22 mouse cellular contexts compared by ENCODE assay signal in genomic region chr5:73874770-73875169, GRCm38 (mm10).
"Had no signal": no experiment of that assay in that cellular context is flagged by ENCODE, and none has a peak within 500 bp of the region (broad histone marks: within the 10 kb centered on the region; RNA-seq: fewer than 3 reads in every experiment).

No protein-coding gene starts in this region.

- H3K4me2 ChIP-seq: limb, embryonic 13.5 days; liver, embryonic 12.5 days; liver, embryonic 15.5 days; lung, embryonic 15.5 days; midbrain, embryonic 13.5 days; neural tube, embryonic 13.5 days had no signal

- ATAC-seq: liver, embryonic 12.5 days; midbrain, embryonic 13.5 days; midbrain, embryonic 16.5 days had no signal

- H3K9ac ChIP-seq: limb, embryonic 13.5 days; liver, embryonic 12.5 days; liver, embryonic 15.5 days; lung, embryonic 15.5 days; midbrain, embryonic 13.5 days; neural tube, embryonic 13.5 days had no signal

- H3K27ac ChIP-seq: kidney, postnatal 0 days; limb, embryonic 10.5 days; limb, embryonic 13.5 days; liver, embryonic 12.5 days; liver, embryonic 15.5 days; lung, embryonic 15.5 days; midbrain, embryonic 10.5 days; midbrain, embryonic 13.5 days; neural tube, embryonic 13.5 days; stomach, postnatal 0 days had no signal

- H3K4me1 ChIP-seq: limb, embryonic 10.5 days; limb, embryonic 13.5 days; liver, embryonic 12.5 days; liver, embryonic 15.5 days; megakaryocyte, embryonic 14.5 days; midbrain, embryonic 10.5 days; midbrain, embryonic 13.5 days; neural tube, embryonic 13.5 days had no signal

- H3K9me3 ChIP-seq: limb, embryonic 10.5 days; liver, embryonic 12.5 days; liver, embryonic 15.5 days; lung, embryonic 15.5 days; megakaryocyte, embryonic 14.5 days; midbrain, embryonic 10.5 days; midbrain, embryonic 13.5 days; neural tube, embryonic 13.5 days had no signal

- DNase-seq: kidney, postnatal 25 days; layer of hippocampus, postnatal 36 days; liver; lung, adult 18-20 months; lung, postnatal 10 days; lung, postnatal 36 days; retina, postnatal 1 day; right cerebral cortex, postnatal 4 days; thymus, postnatal 25 days had no signal

- H3K4me3 ChIP-seq: limb, embryonic 10.5 days; limb, embryonic 13.5 days; liver, embryonic 12.5 days; liver, embryonic 15.5 days; lung, embryonic 15.5 days; megakaryocyte, embryonic 14.5 days; midbrain, embryonic 10.5 days; midbrain, embryonic 13.5 days; myocyte; neural tube, embryonic 13.5 days had no signal

- H3K27me3 ChIP-seq: limb, embryonic 13.5 days; liver, embryonic 12.5 days; liver, embryonic 15.5 days; lung, embryonic 15.5 days; midbrain, embryonic 13.5 days; neural tube, embryonic 13.5 days had no signal

- H3K36me3 ChIP-seq: limb, embryonic 10.5 days; limb, embryonic 13.5 days; liver, embryonic 12.5 days; liver, embryonic 15.5 days; lung, embryonic 15.5 days; midbrain, embryonic 10.5 days; midbrain, embryonic 13.5 days; neural tube, embryonic 13.5 days had no signal
